Mouse (Mus musculus) ES-E14 (cell line): ENCODE measurements around the gene Txndc2.

ENCODE experiments used
- HCFC1 ChIP-seq: IDR thresholded peaks from 2 replicates; pipeline ENCODE4 v1.6.1; 2012; ENCODE audit warnings: low read length, inconsistent platforms, borderline replicate concordance; ENCODE audit not compliant: insufficient read depth
- MAFK ChIP-seq: IDR thresholded peaks from 2 replicates; pipeline ENCODE4 v1.6.1; 2014; ENCODE audit warnings: mild to moderate bottlenecking, low read depth, low read length, inconsistent platforms; ENCODE audit not compliant: insufficient read depth
- ZNF384 ChIP-seq: IDR thresholded peaks from 2 replicates; pipeline ENCODE4 v1.6.1; 2012; ENCODE audit warnings: low read depth, low read length, inconsistent platforms

GRCm38 (mm10) chr17:65649175-65649493 lies 7.2 kb upstream of the Txndc2 start:
- TF ChIP-seq HCFC1 (no peak), ZNF384 (no peak), MAFK (no peak)
